Mouse (Mus musculus) C2C12 (cell line): ENCODE results near the gene Prcd. TPM values are rescaled to one million over a fixed set of nuclear protein-coding genes. Genes with fewer than 3 reads are reported as not detected.

ENCODE experiments used
- H3K27me3 ChIP-seq: one replicate; pipeline ENCODE4 v1.6.1; 2011; ENCODE audit not compliant: control insufficient read depth, insufficient read depth, insufficient read length
- H3K36me3 ChIP-seq: one replicate; pipeline ENCODE4 v1.6.1; 2011; ENCODE audit not compliant: control insufficient read depth, insufficient read depth
- H3K4me3 ChIP-seq: one replicate; pipeline ENCODE4 v1.5.1; 2011; ENCODE audit warnings: mild to moderate bottlenecking, control low read depth; ENCODE audit not compliant: poor library complexity, insufficient read depth, severe bottlenecking
- H3K79me2 ChIP-seq: one replicate; pipeline ENCODE4 v1.6.1; 2011; ENCODE audit not compliant: control insufficient read depth, insufficient read depth
- H3K79me3 ChIP-seq: one replicate; pipeline ENCODE4 v1.6.1; 2011; ENCODE audit warnings: low read depth, control low read depth
- H3ac ChIP-seq: one replicate; pipeline ENCODE3; 2011; ENCODE audit warnings: low read depth; ENCODE audit not compliant: control insufficient read depth, insufficient read length
- CEBPB ChIP-seq: IDR thresholded peaks from one replicate; pipeline ENCODE4 v1.6.1; 2011; ENCODE audit warnings: low read depth, mild to moderate bottlenecking, control low read depth, moderate library complexity
- CTCF ChIP-seq: IDR thresholded peaks from one replicate; pipeline ENCODE4 v1.5.1; 2011; ENCODE audit not compliant: control insufficient read depth, insufficient read depth, insufficient read length
- FOSL1 ChIP-seq: IDR thresholded peaks from one replicate; pipeline ENCODE4 v1.8.0; 2011; ENCODE audit warnings: mild to moderate bottlenecking, low read length; ENCODE audit not compliant: poor library complexity, insufficient read depth, severe bottlenecking
- MAX ChIP-seq: IDR thresholded peaks from one replicate; pipeline ENCODE4 v1.6.1; 2011; ENCODE audit warnings: mild to moderate bottlenecking, control low read depth
- MYOD1 ChIP-seq: IDR thresholded peaks from one replicate; pipeline ENCODE4 v1.6.1; 2011; ENCODE audit warnings: low read depth; ENCODE audit not compliant: control insufficient read depth, insufficient read length
- MYOG ChIP-seq: IDR thresholded peaks from one replicate; pipeline ENCODE4 v1.6.1; 2011; ENCODE audit not compliant: control insufficient read depth, insufficient read length; ENCODE audit errors: extremely low read depth
- USF1 ChIP-seq: IDR thresholded peaks from one replicate; pipeline ENCODE4 v1.6.1; 2011; ENCODE audit warnings: low read depth, mild to moderate bottlenecking, control low read depth, moderate library complexity
- polyA plus RNA-seq: library from polyadenylated mRNA; unstranded; fragments of >200 nt; fragmentation: generic; extraction: Trizol; gene quantifications from one replicate; pipeline ENCODE4 v1.2.1, GENCODE M21; 2012; ENCODE audit warnings: missing spikeins

The Prcd gene
- polyA plus RNA-seq, 1 experiment = 1.2 TPM

DNA sequence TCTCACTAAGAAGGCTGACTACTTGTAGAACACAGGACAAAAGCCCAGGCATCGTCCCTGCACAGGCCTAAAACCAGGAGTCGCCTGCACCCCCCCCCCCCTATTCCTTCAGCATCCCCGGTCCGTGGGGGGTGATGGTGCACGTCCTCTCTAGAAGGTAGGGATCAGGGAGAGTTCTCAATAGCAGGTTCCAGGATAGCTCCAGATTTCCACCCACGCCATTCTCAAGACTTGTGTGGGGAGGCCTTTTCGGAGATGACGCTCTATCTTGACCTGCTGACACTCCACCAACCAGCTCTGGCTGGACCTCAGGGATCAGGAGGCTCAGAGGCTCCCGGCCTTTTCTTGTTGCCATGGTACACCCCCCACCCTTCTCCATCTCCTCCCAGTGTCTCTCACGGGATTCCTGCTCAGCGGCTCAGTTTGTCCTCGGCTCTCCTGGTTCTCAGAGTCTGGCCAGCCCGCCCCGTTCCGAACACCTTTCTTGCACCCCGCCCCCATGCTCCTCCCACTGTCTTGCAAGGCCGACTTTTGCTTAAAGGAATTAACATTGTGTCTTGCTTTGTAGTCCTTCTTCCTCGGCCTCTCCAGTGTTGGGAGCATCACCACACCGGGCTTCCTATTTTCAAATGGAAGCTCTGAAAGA is 9.6 kb upstream of the Prcd start:
- TF ChIP-seq MAX = no peak
- no peak for TF ChIP-seq USF1
- TF ChIP-seq FOSL1 = no peak
- TF ChIP-seq CEBPB = no peak
- no peak for TF ChIP-seq MYOD1
- TF ChIP-seq MYOG = no peak
- no peak for TF ChIP-seq CTCF
- H3K4me3 ChIP-seq = no peak overlapping the region

DNA sequence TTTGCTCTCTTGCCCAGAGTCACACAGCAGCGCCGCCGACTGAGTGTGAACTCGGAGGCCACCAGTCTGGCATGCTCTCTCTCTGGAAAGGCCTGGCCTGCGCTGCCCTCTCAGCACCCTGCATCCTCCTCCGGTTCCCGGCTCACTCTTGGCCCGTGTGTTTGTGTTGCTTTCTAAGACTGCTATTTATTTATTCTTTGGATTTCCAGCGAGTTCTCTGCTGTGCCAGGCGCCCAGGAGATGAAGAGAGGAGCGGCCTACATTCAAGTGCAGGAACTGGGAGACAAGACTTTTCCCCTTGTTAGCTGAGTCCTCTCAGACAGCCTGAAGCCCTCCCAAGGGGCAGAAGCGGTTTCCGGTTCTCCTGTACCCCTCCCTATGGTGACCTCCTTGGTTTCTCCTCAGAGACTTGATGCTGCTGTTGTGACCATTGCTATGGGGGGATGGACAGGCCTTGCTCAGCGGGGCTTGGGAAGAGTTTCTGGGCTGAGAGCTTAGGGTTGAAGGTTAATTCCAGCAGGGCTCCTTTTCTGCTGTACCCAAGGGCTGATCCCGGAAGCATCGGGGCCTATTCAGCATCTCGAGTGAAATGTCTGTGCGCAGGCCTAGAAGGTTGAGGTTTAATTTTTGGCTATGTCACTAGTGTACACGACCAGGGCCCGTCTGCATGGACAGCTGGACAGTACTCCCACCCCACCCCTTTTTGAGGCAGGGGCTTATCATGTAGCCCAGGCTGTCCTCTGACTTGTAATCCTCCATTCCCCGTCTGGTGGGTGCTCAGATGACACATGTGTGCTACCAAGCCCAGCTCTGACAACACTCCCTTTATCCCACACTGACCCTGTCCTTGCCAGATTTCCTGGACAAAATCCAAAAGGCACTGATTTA is 8.9 kb upstream of the Prcd start:
- Histone ChIP-seq H3K79me3 (no peaks in the 10 kb centered on the region), H3K79me2 (no peaks in the 10 kb centered on the region), H3ac (no peak overlapping the region), H3K4me3 (no peak overlapping the region), H3K27me3 (no peaks in the 10 kb centered on the region), H3K36me3 (no peaks in the 10 kb centered on the region)
- TF ChIP-seq MYOD1 = no peak
- TF ChIP-seq USF1 = no peak
- TF ChIP-seq MYOG = no peak
- no peak for TF ChIP-seq FOSL1
- TF ChIP-seq CTCF = no peak
- TF ChIP-seq CEBPB = no peak
- TF ChIP-seq MAX = no peak

More for the DNA sequence above, 9.6 kb upstream of the Prcd start:
- H3K36me3 ChIP-seq = no peaks in the 10 kb centered on the region
- H3K27me3 ChIP-seq = no peaks in the 10 kb centered on the region
- no peaks in the 10 kb centered on the region for H3K79me3 ChIP-seq
- H3K79me2 ChIP-seq = no peaks in the 10 kb centered on the region
- H3ac ChIP-seq = no peak overlapping the region

DNA sequence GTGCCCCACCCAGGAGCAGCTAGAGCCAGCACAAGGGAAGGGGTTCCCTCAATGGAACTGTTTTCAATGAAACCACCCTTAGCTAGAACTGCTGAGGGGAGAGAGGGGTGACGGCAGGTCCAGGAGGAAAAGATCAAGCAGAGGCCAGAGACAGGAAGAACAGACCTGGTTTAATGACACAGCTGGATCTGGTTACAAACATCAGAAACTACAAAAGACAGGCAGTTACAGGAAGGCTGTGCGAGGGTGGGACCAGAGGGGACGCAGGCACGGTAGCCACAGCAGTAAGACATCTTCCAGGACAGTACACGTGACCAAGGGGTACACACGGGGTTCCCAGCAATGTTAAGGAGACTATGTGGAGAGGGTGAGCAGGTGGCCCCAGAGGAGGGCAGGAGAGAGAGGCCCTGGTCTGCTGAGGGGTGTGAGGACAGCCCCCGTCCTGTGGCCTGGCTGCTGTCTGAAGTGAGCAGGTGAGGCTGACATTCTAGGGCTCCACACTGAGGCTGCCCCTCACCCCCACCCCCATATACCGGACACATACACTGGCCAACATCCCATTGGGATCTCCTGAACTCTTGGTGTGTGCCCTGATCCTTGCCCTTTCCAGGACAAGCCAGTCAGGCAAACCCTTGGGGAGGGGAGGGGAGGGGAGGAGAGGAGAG is 7.8 kb upstream of the Prcd start:
- H3K79me2 ChIP-seq = no peaks in the 10 kb centered on the region
- no peaks in the 10 kb centered on the region for H3K79me3 ChIP-seq
- TF ChIP-seq FOSL1 = no peak
- no peak for TF ChIP-seq USF1
- no peak for TF ChIP-seq CEBPB
- TF ChIP-seq MAX = no peak
- no peak for TF ChIP-seq MYOD1
- TF ChIP-seq CTCF = no peak
- TF ChIP-seq MYOG = no peak
- no peak overlapping the region for H3ac ChIP-seq
- no peak overlapping the region for H3K4me3 ChIP-seq
- H3K27me3 ChIP-seq = no peaks in the 10 kb centered on the region
- no peaks in the 10 kb centered on the region for H3K36me3 ChIP-seq

DNA sequence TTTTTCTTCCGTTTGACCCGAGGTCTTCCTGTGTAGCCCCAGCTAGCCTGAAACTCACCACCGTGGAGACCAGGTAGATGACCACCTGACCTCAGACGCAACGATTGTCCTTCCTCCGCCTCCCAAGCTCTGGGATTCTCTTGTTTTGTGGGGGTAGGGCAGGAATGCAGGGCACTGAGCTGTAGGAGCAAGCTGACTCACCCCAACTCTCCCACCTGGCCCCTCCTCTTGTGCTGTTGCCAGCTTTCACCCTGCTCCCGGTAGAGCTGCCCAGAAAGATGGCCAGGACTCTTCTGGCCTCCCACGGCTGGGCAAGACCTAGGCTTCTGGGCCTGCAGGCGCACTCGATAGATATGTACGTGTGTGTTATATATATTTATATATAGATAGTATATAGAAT is 7.2 kb upstream of the Prcd start:
- Histone ChIP-seq H3K36me3 (no peaks in the 10 kb centered on the region), H3K79me2 (no peaks in the 10 kb centered on the region), H3K27me3 (no peaks in the 10 kb centered on the region), H3K79me3 (no peaks in the 10 kb centered on the region), H3ac (no peak overlapping the region), H3K4me3 (no peak overlapping the region)
- no peak for TF ChIP-seq CTCF
- no peak for TF ChIP-seq MYOD1
- TF ChIP-seq USF1 = no peak
- no peak for TF ChIP-seq MAX
- TF ChIP-seq MYOG = no peak
- no peak for TF ChIP-seq FOSL1
- no peak for TF ChIP-seq CEBPB

DNA sequence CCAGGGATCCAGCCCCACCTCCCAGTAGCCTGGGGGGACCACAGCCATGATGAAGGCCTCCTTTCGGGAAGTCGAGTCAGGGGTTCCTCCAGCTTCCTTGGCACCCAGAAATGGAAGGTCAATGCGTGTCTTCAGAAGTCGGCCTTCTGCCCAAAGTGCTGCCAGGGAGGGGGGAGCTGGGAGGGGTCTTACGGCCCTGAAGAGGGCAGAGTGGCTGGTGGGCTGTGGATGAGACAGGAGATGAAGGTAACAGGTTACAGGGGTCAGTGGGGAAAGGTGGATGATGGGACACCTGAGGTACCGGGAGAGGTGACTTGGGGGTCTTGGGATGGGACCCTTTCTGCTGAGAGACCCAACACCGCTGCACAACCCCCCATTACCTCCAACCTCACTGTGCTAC is 6.6 kb upstream of the Prcd start:
- TF ChIP-seq MYOD1 (no peak), CEBPB (no peak), CTCF (no peak), MYOG (no peak), FOSL1 (no peak), MAX (no peak), USF1 (no peak)
- no peaks in the 10 kb centered on the region for H3K79me2 ChIP-seq
- no peaks in the 10 kb centered on the region for H3K27me3 ChIP-seq
- no peak overlapping the region for H3K4me3 ChIP-seq
- no peaks in the 10 kb centered on the region for H3K79me3 ChIP-seq
- H3K36me3 ChIP-seq = no peaks in the 10 kb centered on the region
- H3ac ChIP-seq = no peak overlapping the region
